Mouse (Mus musculus) cerebellum, adult 2 months (tissue): Measurements from ENCODE around the gene Acp5.

Experiments used
- CTCF ChIP-seq: fragments of 200-500 bp; IDR thresholded peaks from 2 replicates; pipeline ENCODE4 v1.5.1; 2011; ENCODE audit warnings: low read depth, mild to moderate bottlenecking, control low read depth, low read length, moderate library complexity, borderline replicate concordance; ENCODE audit not compliant: insufficient read depth
- POLR2A ChIP-seq: fragments of 200-500 bp; IDR thresholded peaks from 2 replicates; pipeline ENCODE4 v1.6.1; 2011; ENCODE audit warnings: low read length, control low read depth, borderline replicate concordance; ENCODE audit not compliant: insufficient read depth

- TF ChIP-seq CTCF (no peak), POLR2A (no peak)
Observed at GRCm38 (mm10) chr9:22122005-22122404, 13.5 kb downstream of the Acp5 start.
